Mouse (Mus musculus) G1E (cell line): ENCODE measurements around the gene Zfp617. TPM values are rescaled to one million over a fixed set of nuclear protein-coding genes. Genes with fewer than 3 reads are reported as not detected.
"Not testable (repeated sequence)": the region's sequence is repeated elsewhere in the genome, so short reads cannot be mapped to it uniquely, and the experiment has no call there.

Experiments used
- ATAC-seq: 2 replicates; pipeline ENCODE4 v1.8.0; 2016; ENCODE audit warnings: mild to moderate bottlenecking; ENCODE audit not compliant: insufficient number of reproducible peaks, poor library complexity, low FRiP score, severe bottlenecking; ENCODE audit errors: extremely low read depth
- DNase-seq: peaks from one replicate; pipeline ENCODE4 v3.0.0; 2012; ENCODE audit warnings: low spot score
- H3K27me3 ChIP-seq: 2 replicates; pipeline ENCODE4 v1.6.1; 2012; ENCODE audit warnings: mild to moderate bottlenecking, low read length, inconsistent platforms; ENCODE audit not compliant: insufficient read depth
- H3K36me3 ChIP-seq: replicated peaks from 2 replicates; pipeline ENCODE3; 2012; ENCODE audit warnings: mild to moderate bottlenecking, inconsistent platforms
- H3K4me1 ChIP-seq: 2 replicates; pipeline ENCODE4 v1.6.1; 2012; ENCODE audit warnings: low read depth, low read length, inconsistent platforms, mixed read lengths; ENCODE audit not compliant: insufficient read depth
- H3K4me3 ChIP-seq: 2 replicates; pipeline ENCODE4 v1.5.1; 2012; ENCODE audit warnings: low read depth, mild to moderate bottlenecking, inconsistent platforms, low read length, moderate library complexity, mixed read lengths
- H3K9me3 ChIP-seq: replicated peaks from 2 replicates; pipeline ENCODE4 v1.6.1; 2012; ENCODE audit warnings: inconsistent platforms
- CTCF ChIP-seq: IDR thresholded peaks from 2 replicates; pipeline ENCODE4 v1.5.1; 2012; ENCODE audit warnings: low read depth, low read length, inconsistent platforms, mixed read lengths
- GATA1 ChIP-seq: IDR thresholded peaks from 2 replicates; pipeline ENCODE4 v1.6.1; 2012; ENCODE audit warnings: borderline replicate concordance, low read length, inconsistent platforms, mixed read lengths
- GATA2 ChIP-seq: IDR thresholded peaks from 2 replicates; pipeline ENCODE4 v1.6.1; 2012; ENCODE audit warnings: low read depth, low read length, inconsistent platforms, borderline replicate concordance
- POLR2AphosphoS5 ChIP-seq: IDR thresholded peaks from 2 replicates; pipeline ENCODE4 v1.6.1; 2012; ENCODE audit warnings: low read depth, low read length, inconsistent platforms; ENCODE audit not compliant: insufficient replicate concordance
- TAL1 ChIP-seq: conservative IDR thresholded peaks from 2 replicates; pipeline ENCODE4 v1.6.1; 2012; ENCODE audit warnings: low read depth, low read length, inconsistent platforms, mixed read lengths
- polyA plus RNA-seq: library from polyadenylated mRNA; stranded (reverse); fragments of >175 nt; gene quantifications from 2 replicates; pipeline ENCODE4 v1.2.3, GENCODE M21; 2012
- total RNA-seq, 2 experiments: library from RNA; stranded (forward) in 1 of 2; stranded (reverse) in 1 of 2; fragments of 200-1000 nt in 1 of 2; fragments of >200 nt in 1 of 2; fragmentation: Nextera tagmentation in 1 of 2; gene quantifications; 2 replicates each; pipeline ENCODE4 v1.2.3; 2014 to 2017

Zfp617 gene
- 39.4 and 45.1 TPM in 2 replicates for total RNA-seq (2014; fragmentation: Nextera tagmentation)
- total RNA-seq (2017), result 28.1 and 31.7 TPM in 2 replicates
- polyA plus RNA-seq, result 1.8 and 3.0 TPM in 2 replicates

GRCm38 (mm10) chr8:71908309-71909261 lies at the start of gene Zfp617, which contains the start of gene Zfp882:
TSS of gene Zfp617 (plus strand) at chr8:71908635.
TSS of gene Zfp882 (plus strand) at chr8:71908608.
- no peaks in the 10 kb centered on the region for H3K36me3 ChIP-seq
- no peak for TF ChIP-seq POLR2AphosphoS5
- no peak for TF ChIP-seq GATA1
- no peak for TF ChIP-seq GATA2
- DNase-seq (peak; percentile 33), ATAC-seq (peak; percentile 75)
- H3K27me3 ChIP-seq, result no peaks in the 10 kb centered on the region
- H3K4me1 ChIP-seq, result peaks cover 5% of the 10 kb centered on the region
- H3K4me3 ChIP-seq, result peak within 1 kb of the TSS; percentile 77
- peaks cover 6% of the 10 kb centered on the region for H3K9me3 ChIP-seq

GRCm38 (mm10) chr8:71861551-71861950 lies 46.9 kb upstream of the Zfp617 start:
- not testable (repeated sequence) for ATAC-seq, H3K4me1 ChIP-seq, H3K9me3 ChIP-seq

GRCm38 (mm10) chr8:71862038-71862437 lies 46.4 kb upstream of the Zfp617 start:
- H3K4me3 ChIP-seq, H3K4me1 ChIP-seq, H3K36me3 ChIP-seq, ATAC-seq, DNase-seq, H3K27me3 ChIP-seq, H3K9me3 ChIP-seq: not testable (repeated sequence)

More at GRCm38 (mm10) chr8:71861551-71861950, 46.9 kb upstream of the Zfp617 start:
- not testable (repeated sequence) for H3K4me3 ChIP-seq, H3K27me3 ChIP-seq, DNase-seq, H3K36me3 ChIP-seq

- TF ChIP-seq GATA2 (no peak), TAL1 (no peak), GATA1 (no peak), POLR2AphosphoS5 (no peak), CTCF (no peak)
- DNase-seq (peak; percentile 41), ATAC-seq (peak; percentile 57)
- Histone ChIP-seq H3K36me3 (peaks cover 11% of the 10 kb centered on the region), H3K27me3 (peaks cover 3% of the 10 kb centered on the region), H3K4me1 (peaks cover 4% of the 10 kb centered on the region; the same call in 1 of the 2 replicates), H3K4me3 (peak within 1 kb of the TSS; percentile 75), H3K9me3 (peaks cover 8% of the 10 kb centered on the region)
These were observed 26.7 kb upstream of the Zfp617 start, which contains the start of gene Zfp709 for GRCm38 (mm10) chr8:71881618-71882274. TSS of gene Zfp709 (plus strand) at chr8:71882019.

- DNase-seq, H3K4me1 ChIP-seq, ATAC-seq, H3K4me3 ChIP-seq, H3K27me3 ChIP-seq, H3K9me3 ChIP-seq, H3K36me3 ChIP-seq: not testable (repeated sequence)
These were observed 7.8 kb upstream of the Zfp617 start for GRCm38 (mm10) chr8:71900666-71901065.

- not testable (repeated sequence) for H3K36me3 ChIP-seq, ATAC-seq, H3K4me1 ChIP-seq, H3K9me3 ChIP-seq, DNase-seq, H3K27me3 ChIP-seq, H3K4me3 ChIP-seq
These were observed 5.4 kb upstream of the Zfp617 start for GRCm38 (mm10) chr8:71903084-71903483.

- no peak overlapping the region for H3K4me3 ChIP-seq
- no peaks in the 10 kb centered on the region for H3K36me3 ChIP-seq
- H3K9me3 ChIP-seq, result peaks cover 6% of the 10 kb centered on the region
- ATAC-seq (no peak), DNase-seq (no peak)
- no peak for TF ChIP-seq CTCF
- TF ChIP-seq POLR2AphosphoS5, result no peak
- TF ChIP-seq GATA1, result no peak
- no peak for TF ChIP-seq GATA2
- no peak for TF ChIP-seq TAL1
- H3K27me3 ChIP-seq, result no peaks in the 10 kb centered on the region
- H3K4me1 ChIP-seq, result peaks cover 5% of the 10 kb centered on the region
These were observed 1.6 kb upstream of the Zfp617 start for GRCm38 (mm10) chr8:71906809-71907208.
